Mouse (Mus musculus) duodenum, adult 2 months (tissue): ENCODE data around the gene Tnfrsf21. TPM values are rescaled to one million over a fixed set of nuclear protein-coding genes. Genes with fewer than 3 reads are reported as not detected.

Experiments used
- polyA plus RNA-seq: library from polyadenylated mRNA; depleted of rRNA; stranded (reverse); fragments of >200 nt; gene quantifications from 2 replicates; pipeline ENCODE4 v1.2.3, GENCODE M21; 2012; ENCODE audit warnings: low replicate concordance; rRNA removed

Tnfrsf21 gene
- 9.3 and 24.8 TPM in 2 replicates for polyA plus RNA-seq

DNA sequence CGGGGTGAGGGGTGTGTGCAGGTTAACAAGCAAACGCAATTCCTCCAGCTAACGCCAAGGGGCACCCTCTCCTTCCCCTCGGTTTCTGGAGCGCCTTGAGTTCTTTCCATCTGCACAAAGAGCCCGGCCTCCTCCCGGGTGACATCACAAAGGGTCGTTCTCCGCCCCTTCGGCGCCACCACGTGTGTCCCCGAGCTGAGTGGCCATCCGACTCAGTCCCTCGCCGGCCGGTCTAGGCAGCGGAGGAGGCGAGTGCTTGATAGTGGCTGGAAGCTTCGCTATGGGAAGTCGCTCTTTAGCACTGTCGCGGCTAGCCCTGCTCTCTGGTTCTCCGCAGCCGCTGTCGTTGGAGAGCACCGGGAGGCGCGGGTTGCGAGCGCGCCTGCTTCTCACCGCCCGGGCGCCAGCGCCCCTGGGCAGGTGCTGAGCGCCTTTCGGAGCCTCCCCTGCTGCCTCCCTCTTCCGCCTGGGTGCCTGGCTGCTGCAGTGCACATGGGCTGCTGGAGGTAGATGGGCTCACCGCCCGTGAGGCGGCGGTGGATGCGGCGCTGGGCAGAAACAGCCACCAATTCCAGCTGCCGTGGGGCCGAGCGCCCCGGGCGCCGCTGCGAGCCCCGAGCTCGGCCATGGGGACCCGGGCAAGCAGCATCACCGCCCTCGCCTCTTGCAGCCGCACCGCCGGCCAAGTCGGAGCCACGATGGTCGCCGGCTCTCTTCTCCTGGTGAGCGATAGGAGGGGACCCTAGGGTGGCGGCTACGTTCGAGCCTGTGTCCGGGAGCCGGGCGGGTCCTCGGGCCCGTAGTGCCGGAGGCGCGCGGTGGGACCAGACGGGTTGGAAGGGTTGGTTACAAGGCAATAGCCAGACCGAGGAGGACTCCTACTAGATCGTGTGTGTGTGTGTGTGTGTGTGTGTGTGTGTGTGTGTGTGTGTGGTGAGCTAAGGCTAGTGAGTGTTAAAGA, at the start of gene Tnfrsf21:
TSS of gene Tnfrsf21 (plus strand) at position 185 of the 961 bp plus-strand sequence.

Other genes with a start within 250 kb of the Tnfrsf21 start
- 11.3 and 21.3 TPM in 2 replicates for gene Cd2ap, start 139.9 kb upstream of the Tnfrsf21 start, polyA plus RNA-seq